Mouse (Mus musculus): ENCODE measurements at regions not wholly inside any gene's neighbourhood (a gene's known extent, or its start where the extent isn't known, plus 50 kb on each side); places are given as distances from the start of the nearest gene placed in this dataset.

GRCm38 (mm10) chr11:64599178-64599577 is 162.7 kb upstream of the F930015N05Rik start:
- Histone ChIP-seq H3K4me2 (ENCODE audit: low read depth) (no peak overlapping the region), H3ac (ENCODE audit: control insufficient read depth, insufficient read length) (no peak overlapping the region), H3K27me3 (ENCODE audit: control insufficient read depth, insufficient read depth, insufficient read length) (no peaks in the 10 kb centered on the region), H3K79me2 (ENCODE audit: control insufficient read depth, insufficient read depth) (no peaks in the 10 kb centered on the region), H3K4me3 (no peak overlapping the region), H3K36me3 (ENCODE audit: control insufficient read depth, insufficient read depth) (no peaks in the 10 kb centered on the region)
- TF ChIP-seq TCF3 (IDR thresholded peaks at IDR 0.05; ENCODE audit: insufficient read length, low read depth) (no peak), TCF12 (IDR thresholded peaks at IDR 0.05; ENCODE audit: insufficient read depth, poor library complexity, severe bottlenecking) (no peak), REST (IDR thresholded peaks at IDR 0.05; ENCODE audit: insufficient read depth, insufficient read length) (no peak), SRF (IDR thresholded peaks at IDR 0.05; ENCODE audit: control insufficient read depth, insufficient read length, low read depth) (no peak), MAX (IDR thresholded peaks at IDR 0.05; ENCODE audit: low read depth) (no peak), POLR2AphosphoS2 (IDR thresholded peaks at IDR 0.05; ENCODE audit: insufficient read length, low read depth) (no peak), MYOD1 (IDR thresholded peaks at IDR 0.05; ENCODE audit: control insufficient read depth in 1 of 3, insufficient read length in 2 of 3, low read depth in 2 of 3) (no peak), CEBPB (IDR thresholded peaks at IDR 0.05; ENCODE audit: insufficient read depth, poor library complexity, severe bottlenecking) (no peak), POLR2A (IDR thresholded peaks at IDR 0.05; ENCODE audit: insufficient read length, low read depth) (no peak), USF1 (IDR thresholded peaks at IDR 0.05; ENCODE audit: low read depth) (no peak)

DNA sequence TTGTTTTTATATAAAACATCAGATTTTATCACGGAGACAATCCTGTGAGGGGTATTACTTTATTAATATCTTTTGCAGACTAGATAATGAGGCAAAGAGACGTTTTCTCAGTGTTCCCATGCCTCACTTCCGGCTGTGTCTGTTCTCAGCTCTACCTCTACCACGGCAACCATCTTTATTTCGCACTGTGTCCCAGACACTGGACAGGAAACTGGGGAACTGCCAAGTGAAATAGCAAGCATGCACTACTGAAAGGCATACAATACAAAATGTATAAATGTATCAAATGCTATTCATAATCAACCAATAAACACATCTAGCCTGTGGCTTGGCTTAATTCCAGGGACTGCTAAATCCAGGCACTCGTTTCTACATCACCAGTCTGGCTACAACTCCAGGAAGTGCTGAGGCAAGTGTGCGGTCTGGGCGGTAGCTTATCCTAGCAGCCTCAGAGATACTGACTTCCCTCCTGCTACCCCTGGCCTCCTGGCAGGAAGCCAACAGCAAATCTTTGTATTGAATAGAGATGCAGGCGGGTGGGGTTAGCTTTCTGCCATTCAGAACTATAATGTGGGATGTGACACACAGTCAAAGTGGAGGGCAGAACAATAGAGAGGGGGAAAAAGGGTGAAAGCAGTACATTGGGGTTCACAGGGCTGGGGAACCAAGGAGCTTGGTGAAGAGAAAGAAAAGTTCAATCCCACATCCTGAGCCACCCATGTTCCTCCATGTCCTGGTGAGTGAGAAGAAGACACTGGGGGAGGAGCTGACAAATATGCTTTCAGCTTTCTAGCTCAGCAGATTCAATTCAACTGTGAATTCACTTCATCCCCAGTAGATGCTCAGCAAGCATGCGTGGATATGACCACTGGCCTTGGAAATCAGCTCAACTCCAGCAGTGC is 164.0 kb upstream of the F930015N05Rik start:
- TF ChIP-seq TCF3 (IDR thresholded peaks at IDR 0.05; ENCODE audit: insufficient read length, low read depth): no peak
- no peak for TF ChIP-seq SRF (IDR thresholded peaks at IDR 0.05; ENCODE audit: control insufficient read depth, insufficient read length, low read depth)
- H3K79me2 ChIP-seq (ENCODE audit: control insufficient read depth, insufficient read depth): no peaks in the 10 kb centered on the region
- no peaks in the 10 kb centered on the region for H3K36me3 ChIP-seq (ENCODE audit: control insufficient read depth, insufficient read depth)
- peak overlapping the region; percentile 32 for H3K4me2 ChIP-seq (ENCODE audit: low read depth)
- H3ac ChIP-seq (ENCODE audit: control insufficient read depth, insufficient read length): no peak overlapping the region
- H3K27me3 ChIP-seq (ENCODE audit: control insufficient read depth, insufficient read depth, insufficient read length): no peaks in the 10 kb centered on the region
- no peak overlapping the region for H3K4me3 ChIP-seq

DNA sequence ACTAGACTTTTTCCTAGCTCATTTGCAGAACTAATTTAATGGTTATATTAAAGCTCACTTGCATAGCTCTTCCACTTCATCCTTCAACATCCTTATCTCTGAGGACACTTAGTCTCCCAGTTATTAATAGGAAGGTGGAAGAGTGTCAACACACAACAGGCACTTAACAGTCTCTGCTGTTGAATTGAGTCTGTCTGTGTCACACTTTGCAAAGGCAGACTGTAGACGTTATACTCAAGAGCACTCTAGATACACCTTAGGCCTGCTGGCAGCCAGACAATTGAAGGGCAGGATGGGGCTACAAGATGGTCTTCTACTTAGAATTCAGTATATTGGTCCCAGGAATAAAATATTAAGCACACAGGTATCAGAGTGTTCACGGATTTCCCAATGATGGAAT is 172.6 kb upstream of the F930015N05Rik start:
- Histone ChIP-seq H3K27me3 (ENCODE audit: control insufficient read depth, insufficient read depth, insufficient read length) (no peaks in the 10 kb centered on the region), H3K79me2 (ENCODE audit: control insufficient read depth, insufficient read depth) (no peaks in the 10 kb centered on the region), H3K4me2 (ENCODE audit: low read depth) (no peak overlapping the region), H3K4me3 (no peak overlapping the region), H3ac (ENCODE audit: control insufficient read depth, insufficient read length) (no peak overlapping the region), H3K36me3 (ENCODE audit: control insufficient read depth, insufficient read depth) (no peaks in the 10 kb centered on the region)
- no peak for TF ChIP-seq TCF12 (IDR thresholded peaks at IDR 0.05; ENCODE audit: insufficient read depth, poor library complexity, severe bottlenecking)
- TF ChIP-seq MYOG (IDR thresholded peaks at IDR 0.05; ENCODE audit: control insufficient read depth in 1 of 3, insufficient read depth in 1 of 3, insufficient read length in 2 of 3, low read depth in 2 of 3): no peak
- TF ChIP-seq USF1 (IDR thresholded peaks at IDR 0.05; ENCODE audit: low read depth): no peak
- no peak for TF ChIP-seq MYOD1 (IDR thresholded peaks at IDR 0.05; ENCODE audit: control insufficient read depth in 1 of 3, insufficient read length in 2 of 3, low read depth in 2 of 3)
- no peak for TF ChIP-seq POLR2A (IDR thresholded peaks at IDR 0.05; ENCODE audit: insufficient read length, low read depth)
- no peak for TF ChIP-seq REST (IDR thresholded peaks at IDR 0.05; ENCODE audit: insufficient read depth, insufficient read length)
- no peak for TF ChIP-seq TCF3 (IDR thresholded peaks at IDR 0.05; ENCODE audit: insufficient read length, low read depth)
- TF ChIP-seq SRF (IDR thresholded peaks at IDR 0.05; ENCODE audit: control insufficient read depth, insufficient read length, low read depth): no peak
- TF ChIP-seq CEBPB (IDR thresholded peaks at IDR 0.05; ENCODE audit: insufficient read depth, poor library complexity, severe bottlenecking): no peak
- no peak for TF ChIP-seq MAX (IDR thresholded peaks at IDR 0.05; ENCODE audit: low read depth)
- no peak for TF ChIP-seq E2F4 (IDR thresholded peaks at IDR 0.05; ENCODE audit: insufficient read depth)
- TF ChIP-seq POLR2AphosphoS2 (IDR thresholded peaks at IDR 0.05; ENCODE audit: insufficient read length, low read depth): no peak

GRCm38 (mm10) chr11:64610724-64611123 is 174.3 kb upstream of the F930015N05Rik start:
- no peak overlapping the region for H3K4me3 ChIP-seq
- H3K36me3 ChIP-seq (ENCODE audit: control insufficient read depth, insufficient read depth): no peaks in the 10 kb centered on the region
- H3K79me2 ChIP-seq (ENCODE audit: control insufficient read depth, insufficient read depth): no peaks in the 10 kb centered on the region
- no peak overlapping the region for H3K4me2 ChIP-seq (ENCODE audit: low read depth)
- no peak overlapping the region for H3ac ChIP-seq (ENCODE audit: control insufficient read depth, insufficient read length)
- H3K27me3 ChIP-seq (ENCODE audit: control insufficient read depth, insufficient read depth, insufficient read length): no peaks in the 10 kb centered on the region
- TF ChIP-seq POLR2A (IDR thresholded peaks at IDR 0.05; ENCODE audit: insufficient read length, low read depth): no peak
- no peak for TF ChIP-seq TCF12 (IDR thresholded peaks at IDR 0.05; ENCODE audit: insufficient read depth, poor library complexity, severe bottlenecking)
- no peak for TF ChIP-seq USF1 (IDR thresholded peaks at IDR 0.05; ENCODE audit: low read depth)
- TF ChIP-seq REST (IDR thresholded peaks at IDR 0.05; ENCODE audit: insufficient read depth, insufficient read length): no peak
- no peak for TF ChIP-seq POLR2AphosphoS2 (IDR thresholded peaks at IDR 0.05; ENCODE audit: insufficient read length, low read depth)
- TF ChIP-seq SRF (IDR thresholded peaks at IDR 0.05; ENCODE audit: control insufficient read depth, insufficient read length, low read depth): no peak
- no peak for TF ChIP-seq E2F4 (IDR thresholded peaks at IDR 0.05; ENCODE audit: insufficient read depth)
- TF ChIP-seq MYOD1 (IDR thresholded peaks at IDR 0.05; ENCODE audit: control insufficient read depth in 1 of 3, insufficient read length in 2 of 3, low read depth in 2 of 3): no peak
- TF ChIP-seq MYOG (IDR thresholded peaks at IDR 0.05; ENCODE audit: control insufficient read depth in 1 of 3, insufficient read depth in 1 of 3, insufficient read length in 2 of 3, low read depth in 2 of 3): no peak
- no peak for TF ChIP-seq TCF3 (IDR thresholded peaks at IDR 0.05; ENCODE audit: insufficient read length, low read depth)
- TF ChIP-seq CEBPB (IDR thresholded peaks at IDR 0.05; ENCODE audit: insufficient read depth, poor library complexity, severe bottlenecking): no peak

- Histone ChIP-seq H3ac (ENCODE audit: control insufficient read depth, insufficient read length) (no peak overlapping the region), H3K36me3 (ENCODE audit: control insufficient read depth, insufficient read depth) (no peaks in the 10 kb centered on the region), H3K4me2 (ENCODE audit: low read depth) (no peak overlapping the region), H3K27me3 (ENCODE audit: control insufficient read depth, insufficient read depth, insufficient read length) (no peaks in the 10 kb centered on the region), H3K4me3 (no peak overlapping the region), H3K79me2 (ENCODE audit: control insufficient read depth, insufficient read depth) (no peaks in the 10 kb centered on the region)
- no peak for TF ChIP-seq TCF12 (IDR thresholded peaks at IDR 0.05; ENCODE audit: insufficient read depth, poor library complexity, severe bottlenecking)
- TF ChIP-seq TCF3 (IDR thresholded peaks at IDR 0.05; ENCODE audit: insufficient read length, low read depth): no peak
- no peak for TF ChIP-seq MYOG (IDR thresholded peaks at IDR 0.05; ENCODE audit: control insufficient read depth in 1 of 3, insufficient read depth in 1 of 3, insufficient read length in 2 of 3, low read depth in 2 of 3)
- TF ChIP-seq MAX (IDR thresholded peaks at IDR 0.05; ENCODE audit: low read depth): no peak
- TF ChIP-seq POLR2A (IDR thresholded peaks at IDR 0.05; ENCODE audit: insufficient read length, low read depth): no peak
- TF ChIP-seq SRF (IDR thresholded peaks at IDR 0.05; ENCODE audit: control insufficient read depth, insufficient read length, low read depth): no peak
- TF ChIP-seq POLR2AphosphoS2 (IDR thresholded peaks at IDR 0.05; ENCODE audit: insufficient read length, low read depth): no peak
- no peak for TF ChIP-seq MYOD1 (IDR thresholded peaks at IDR 0.05; ENCODE audit: control insufficient read depth in 1 of 3, insufficient read length in 2 of 3, low read depth in 2 of 3)
- TF ChIP-seq CEBPB (IDR thresholded peaks at IDR 0.05; ENCODE audit: insufficient read depth, poor library complexity, severe bottlenecking): no peak
- no peak for TF ChIP-seq USF1 (IDR thresholded peaks at IDR 0.05; ENCODE audit: low read depth)
- no peak for TF ChIP-seq REST (IDR thresholded peaks at IDR 0.05; ENCODE audit: insufficient read depth, insufficient read length)
- TF ChIP-seq E2F4 (IDR thresholded peaks at IDR 0.05; ENCODE audit: insufficient read depth): no peak
Measured at GRCm38 (mm10) chr11:64615140-64615539, 178.7 kb upstream of the F930015N05Rik start.

Data from myocyte (in vitro differentiated cells).